In genomic region chr17:85026436-85026835, GRCm38 (mm10) we compare ENCODE assay signal across 22 mouse cellular contexts.
"Had no signal": no experiment of that assay in that cellular context is flagged by ENCODE, and none has a peak within 500 bp of the region (broad histone marks: within the 10 kb centered on the region; RNA-seq: fewer than 3 reads in every experiment).

No protein-coding gene starts in this region.

- H3K9ac ChIP-seq: limb, embryonic 12.5 days; limb, embryonic 15.5 days; liver, embryonic 14.5 days; lung, embryonic 15.5 days; neural tube, embryonic 12.5 days; neural tube, embryonic 15.5 days had no signal

- H3K4me1 ChIP-seq: limb, embryonic 12.5 days; limb, embryonic 15.5 days; lung, embryonic 15.5 days; neural tube, embryonic 12.5 days had no signal

- H3K27me3 ChIP-seq: limb, embryonic 12.5 days; limb, embryonic 15.5 days; lung, embryonic 15.5 days; neural tube, embryonic 12.5 days; neural tube, embryonic 15.5 days had no signal

- H3K36me3 ChIP-seq: lung, embryonic 15.5 days; neural tube, embryonic 12.5 days; neural tube, embryonic 15.5 days had no signal

- H3K9me3 ChIP-seq: limb, embryonic 12.5 days; limb, embryonic 15.5 days; lung, embryonic 15.5 days; megakaryocyte, embryonic 14.5 days; midbrain, embryonic 10.5 days; neural tube, embryonic 12.5 days; neural tube, embryonic 15.5 days had no signal

- DNase-seq: kidney, postnatal 14 days; kidney, postnatal 4 days; left cerebral cortex, postnatal 4 days; lung, adult 18-20 months; lung, postnatal 10 days; lung, postnatal 36 days; midbrain, embryonic 14.5 days; right cerebral cortex, adult 18-20 months; right cerebral cortex, postnatal 14 days; right cerebral cortex, postnatal 4 days; thymus, adult 2 months; thymus, postnatal 14 days; thymus, postnatal 4 days had no signal

- H3K4me3 ChIP-seq: limb, embryonic 12.5 days; limb, embryonic 15.5 days; lung, embryonic 15.5 days; megakaryocyte, embryonic 14.5 days; midbrain, embryonic 10.5 days; neural tube, embryonic 12.5 days; neural tube, embryonic 15.5 days had no signal

- H3K27ac ChIP-seq: limb, embryonic 12.5 days; limb, embryonic 15.5 days; liver, embryonic 14.5 days; lung, embryonic 15.5 days; midbrain, embryonic 10.5 days; neural tube, embryonic 12.5 days; neural tube, embryonic 15.5 days; stomach, postnatal 0 days had no signal

- H3K4me2 ChIP-seq: limb, embryonic 12.5 days; limb, embryonic 15.5 days; lung, embryonic 15.5 days; neural tube, embryonic 12.5 days; neural tube, embryonic 15.5 days had no signal
